Mouse (Mus musculus) stomach, postnatal 0 days (tissue): Measurements from ENCODE around the gene Chst12.

Experiments used
- CTCF ChIP-seq: IDR thresholded peaks from 2 replicates; pipeline ENCODE4 v1.5.1; 2016; ENCODE audit warnings: antibody characterized with exemption, low read depth, mild to moderate bottlenecking, moderate library complexity
- EP300 ChIP-seq: optimal IDR thresholded peaks from 2 replicates; pipeline ENCODE3; 2016; ENCODE audit warnings: antibody characterized with exemption

DNA sequence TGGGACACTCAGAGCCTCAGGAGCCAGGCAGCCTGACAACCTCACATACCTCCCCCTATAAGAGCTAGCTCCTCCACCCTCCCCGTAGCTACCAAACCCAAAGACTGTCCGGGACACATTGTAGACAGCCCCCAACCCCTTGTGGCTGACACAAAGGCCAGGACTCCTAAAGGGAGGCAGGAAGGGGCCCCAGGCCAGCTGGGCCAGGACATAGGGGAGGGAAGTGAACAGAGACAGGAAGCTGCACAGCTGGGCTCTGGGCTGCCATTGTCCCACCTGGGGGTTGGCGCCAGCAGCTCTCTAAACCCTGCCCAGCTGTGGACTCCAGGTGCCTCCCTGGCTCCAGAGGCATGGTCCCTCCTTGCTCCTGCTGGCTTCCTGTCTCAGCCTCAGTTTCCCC is 51.5 kb downstream of the Chst12 start:
- TF ChIP-seq CTCF: no peak
- no peak for TF ChIP-seq EP300
